Mouse (Mus musculus) liver, adult 2 months (tissue): Measurements from ENCODE around the gene Baz2b. TPM values are rescaled to one million over a fixed set of nuclear protein-coding genes. Genes with fewer than 3 reads are reported as not detected.
"Not testable (repeated sequence)": the region's sequence is repeated elsewhere in the genome, so short reads cannot be mapped to it uniquely, and the experiment has no call there.

Experiments used
- DNase-seq: peaks from one replicate; pipeline ENCODE4 v3.0.0-alpha.2; 2011; ENCODE audit warnings: low read depth, low spot score; ENCODE audit errors: extremely low read depth
- H3K27ac ChIP-seq: fragments of 200-500 bp; replicated peaks from 2 replicates; pipeline ENCODE4 v1.5.1; 2012; ENCODE audit warnings: low read depth, mild to moderate bottlenecking, control low read depth, inconsistent platforms, low read length; ENCODE audit not compliant: insufficient read depth
- H3K27me3 ChIP-seq: fragments of 200-500 bp; 2 replicates; pipeline ENCODE4 v1.6.1; 2012; ENCODE audit warnings: mild to moderate bottlenecking, moderate library complexity, low read length, inconsistent platforms; ENCODE audit not compliant: control insufficient read depth, insufficient read depth
- H3K36me3 ChIP-seq: fragments of 200-500 bp; 2 replicates; pipeline ENCODE4 v1.6.1; 2012; ENCODE audit warnings: low read length, inconsistent platforms; ENCODE audit not compliant: control insufficient read depth, insufficient read depth
- H3K4me1 ChIP-seq: fragments of 200-500 bp; 2 replicates; pipeline ENCODE4 v1.6.1; 2011; ENCODE audit warnings: low read length; ENCODE audit not compliant: control insufficient read depth, insufficient read depth
- H3K4me3 ChIP-seq: fragments of 200-500 bp; 2 replicates; pipeline ENCODE4 v1.5.1; 2011; ENCODE audit warnings: low read depth, mild to moderate bottlenecking, control low read depth, low read length, moderate library complexity; ENCODE audit not compliant: insufficient read depth
- H3K79me2 ChIP-seq: fragments of 200-500 bp; 2 replicates; pipeline ENCODE4 v1.6.1; 2012; ENCODE audit warnings: inconsistent platforms, mild to moderate bottlenecking, low read length, moderate library complexity; ENCODE audit not compliant: control insufficient read depth, insufficient read depth
- H3K9ac ChIP-seq: fragments of 200-500 bp; 2 replicates; pipeline ENCODE4 v1.6.1; 2012; ENCODE audit warnings: low read depth, mild to moderate bottlenecking, control low read depth, inconsistent platforms, low read length
- CTCF ChIP-seq: fragments of 200-500 bp; IDR thresholded peaks from 2 replicates; pipeline ENCODE4 v1.5.1; 2011; ENCODE audit warnings: low read depth, low read length, control low read depth
- POLR2A ChIP-seq: fragments of 200-500 bp; IDR thresholded peaks from 2 replicates; pipeline ENCODE4 v1.6.1; 2011; ENCODE audit warnings: low read length, control low read depth; ENCODE audit not compliant: insufficient read depth; ENCODE audit errors: extremely low read depth
- WGBS: fragments of 180-500 bp; shearing (Covaris S2); methylation state at CpG from one replicate; pipeline ENCODE4 v1.1.7; 2018; 5-methylcytosine and 5-hydroxymethylcytosine counted together
- polyA plus RNA-seq: library from polyadenylated mRNA; depleted of rRNA; stranded (reverse); fragments of >200 nt; gene quantifications from 2 replicates; pipeline ENCODE4 v1.2.3, GENCODE M21; 2012
- total RNA-seq: library from RNA; depleted of rRNA; stranded (reverse); fragments of >200 nt; gene quantifications from 2 replicates; pipeline ENCODE4 v1.2.3, GENCODE M21; 2014

The Baz2b gene
- total and polyA plus RNA-seq, 2 experiments = 4.8 to 23.5 TPM

DNA sequence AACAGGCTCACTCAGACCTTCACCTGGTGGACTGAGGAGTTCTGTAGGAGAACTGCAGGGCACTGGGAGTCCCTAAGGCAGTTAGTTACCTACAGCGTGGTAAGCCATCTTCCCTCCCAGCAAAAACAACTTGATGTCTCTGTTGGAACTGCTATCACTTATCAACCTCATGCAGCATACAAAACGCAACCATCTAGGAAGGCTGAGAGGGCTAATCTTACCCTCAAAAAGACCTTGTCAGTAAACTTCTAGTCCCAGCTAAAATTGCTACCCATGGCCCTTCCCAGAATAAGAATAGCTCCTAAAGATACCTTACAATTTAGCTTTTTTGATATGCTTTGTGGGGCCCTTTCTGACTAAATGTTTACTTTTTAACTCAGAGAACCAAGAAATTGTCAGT lies 67.4 kb downstream of the Baz2b start:
- no peak for TF ChIP-seq POLR2A
- no peak for TF ChIP-seq CTCF
- WGBS = 99% methylated on average over 2 of the region's 2 CpGs
- Histone ChIP-seq H3K79me2 (no peaks in the 10 kb centered on the region), H3K27ac (no peak overlapping the region), H3K9ac (no peak overlapping the region), H3K27me3 (no peaks in the 10 kb centered on the region), H3K4me3 (no peak overlapping the region), H3K36me3 (no peaks in the 10 kb centered on the region), H3K4me1 (no peaks in the 10 kb centered on the region)
- no peak for DNase-seq

DNA sequence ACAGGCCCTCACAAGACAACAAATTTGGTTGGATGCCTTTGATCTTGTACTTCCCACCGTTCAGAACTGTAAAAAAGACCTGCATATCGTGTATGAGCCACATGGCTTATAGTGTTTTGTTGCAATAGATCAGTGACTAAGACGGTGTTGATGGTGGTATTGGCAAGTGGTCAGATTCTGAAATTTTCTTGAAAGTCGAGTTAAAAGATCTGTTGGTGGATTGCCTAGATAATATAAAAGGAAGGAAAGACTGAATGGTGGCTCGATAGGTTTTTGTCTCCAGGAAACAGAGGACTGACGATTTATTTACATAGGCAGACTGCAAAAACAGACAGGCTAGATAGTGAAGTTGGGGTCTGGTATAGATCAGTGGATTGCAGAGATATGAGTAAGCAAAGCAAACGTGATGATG lies 70.9 kb downstream of the Baz2b start:
- H3K4me1 ChIP-seq = no peaks in the 10 kb centered on the region
- H3K79me2 ChIP-seq = no peaks in the 10 kb centered on the region

DNA sequence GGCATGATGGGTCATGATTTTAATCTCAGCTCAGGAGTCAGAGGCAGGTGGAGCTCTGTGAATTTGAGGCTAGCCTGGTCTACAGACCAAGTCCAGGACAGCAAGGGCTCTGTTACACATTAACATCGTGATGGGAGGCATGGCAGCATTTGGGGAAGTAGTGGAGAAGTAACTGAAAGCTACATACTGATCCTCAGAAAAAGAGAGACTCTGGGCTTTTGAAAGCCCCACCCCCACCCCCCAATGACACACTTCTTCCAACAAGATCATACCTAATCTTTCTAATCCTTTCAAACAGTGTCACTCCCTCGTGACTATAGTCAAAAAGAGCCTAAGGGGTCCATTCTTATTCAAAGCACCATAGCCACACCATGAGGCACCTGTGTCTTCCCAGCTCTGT lies 73.8 kb downstream of the Baz2b start:
- no peak overlapping the region for H3K27ac ChIP-seq
- no peak for TF ChIP-seq POLR2A
- TF ChIP-seq CTCF = no peak
- 85% methylated on average over 2 of the region's 2 CpGs for WGBS

More for the DNA sequence above, 70.9 kb downstream of the Baz2b start:
- H3K36me3 ChIP-seq = no peaks in the 10 kb centered on the region
- no peak for DNase-seq
- no peak for TF ChIP-seq CTCF
- no peak for TF ChIP-seq POLR2A
- H3K9ac ChIP-seq = no peak overlapping the region
- WGBS = 45% methylated on average over 7 of the region's 7 CpGs
- H3K27me3 ChIP-seq = no peaks in the 10 kb centered on the region
- no peak overlapping the region for H3K27ac ChIP-seq
- no peak overlapping the region for H3K4me3 ChIP-seq

DNA sequence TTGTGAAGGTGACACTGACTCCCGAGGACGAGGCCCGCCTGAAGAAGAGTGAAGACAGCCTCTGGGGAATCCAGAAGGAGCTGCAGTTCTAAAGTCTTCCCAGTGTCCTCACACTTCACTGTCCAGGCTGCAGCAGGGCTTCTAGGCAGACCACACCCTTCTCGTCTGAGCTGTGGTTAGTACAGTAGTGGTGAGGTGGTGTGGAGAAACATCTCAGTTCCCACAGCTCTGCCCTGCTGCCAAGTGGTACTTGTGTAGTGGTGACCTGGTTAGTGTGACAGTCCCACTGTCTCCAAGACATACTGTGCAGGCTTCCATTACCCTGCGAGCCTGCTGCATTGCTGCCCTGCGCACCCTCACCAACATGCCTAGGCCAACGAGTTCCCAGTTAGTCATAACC lies 74.7 kb downstream of the Baz2b start:
- not testable (repeated sequence) for H3K27me3 ChIP-seq, H3K4me1 ChIP-seq, H3K9ac ChIP-seq, H3K79me2 ChIP-seq, H3K4me3 ChIP-seq, H3K27ac ChIP-seq, H3K36me3 ChIP-seq, DNase-seq
- WGBS = 96% methylated on average over 7 of the region's 7 CpGs

More for the DNA sequence above, 73.8 kb downstream of the Baz2b start:
- no peaks in the 10 kb centered on the region for H3K36me3 ChIP-seq
- H3K4me3 ChIP-seq = no peak overlapping the region
- H3K27me3 ChIP-seq = no peaks in the 10 kb centered on the region
- DNase-seq = no peak
- no peaks in the 10 kb centered on the region for H3K79me2 ChIP-seq
- no peak overlapping the region for H3K9ac ChIP-seq
- H3K4me1 ChIP-seq = no peaks in the 10 kb centered on the region

DNA sequence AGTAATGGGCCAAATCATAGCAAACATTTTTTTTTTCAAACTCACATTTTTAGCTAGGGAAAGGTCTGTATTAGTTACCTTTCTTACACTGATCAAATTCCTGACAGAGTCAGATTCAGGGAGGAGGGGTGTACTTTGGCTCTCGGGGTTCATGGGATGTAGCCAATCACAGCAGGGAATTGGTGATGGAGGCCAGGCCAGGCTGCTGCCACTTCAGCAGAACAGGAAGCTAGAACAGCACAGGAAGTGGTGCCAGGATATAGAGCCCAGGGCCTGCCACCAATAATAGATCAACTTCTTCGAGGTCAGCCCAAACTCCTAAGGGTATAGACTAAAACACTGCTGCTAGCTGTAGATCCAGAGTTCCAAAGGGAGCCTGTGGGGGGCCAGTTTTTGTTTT lies 76.6 kb downstream of the Baz2b start:
- Histone ChIP-seq H3K4me3 (no peak overlapping the region), H3K79me2 (no peaks in the 10 kb centered on the region), H3K9ac (no peak overlapping the region), H3K27me3 (no peaks in the 10 kb centered on the region), H3K27ac (no peak overlapping the region), H3K36me3 (no peaks in the 10 kb centered on the region), H3K4me1 (no peaks in the 10 kb centered on the region)
- TF ChIP-seq POLR2A (no peak), CTCF (no peak)
- 84% methylated on average over 2 of the region's 2 CpGs for WGBS
- DNase-seq = no peak

DNA sequence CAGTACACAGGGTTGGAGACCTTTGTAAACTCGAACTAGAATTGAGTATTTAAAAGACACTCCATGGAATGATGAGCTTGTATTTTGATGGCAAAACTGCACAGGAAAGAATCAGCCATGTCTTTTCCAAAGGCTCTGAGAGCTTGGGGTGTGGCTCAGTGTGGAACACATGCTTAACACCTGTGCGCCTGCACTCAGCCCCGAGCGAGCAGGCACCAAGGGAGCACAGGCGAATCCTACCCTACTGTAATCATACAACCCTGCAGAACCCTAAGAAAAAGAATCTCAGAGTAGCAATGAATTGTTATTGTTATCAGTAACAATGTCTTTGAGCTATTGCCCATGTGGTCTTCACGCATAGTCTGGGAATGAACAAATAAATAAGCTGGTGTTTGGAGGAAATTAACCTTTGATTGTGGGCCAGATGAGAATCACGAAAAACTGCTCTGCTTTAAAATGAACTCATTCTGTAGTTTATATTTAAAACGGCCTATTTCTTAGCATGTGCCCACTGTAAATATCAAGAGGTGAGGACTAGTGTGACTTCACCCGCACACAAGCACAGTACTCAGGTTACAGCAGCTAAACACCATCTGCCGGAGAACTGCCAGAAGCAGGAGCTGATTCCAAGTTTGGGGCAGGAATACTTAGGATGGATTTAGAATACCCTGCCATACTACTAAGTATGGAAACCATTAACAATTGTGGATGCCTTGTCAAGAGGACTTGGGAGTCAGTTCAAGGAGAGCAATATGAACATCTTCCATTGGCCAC lies 77.2 kb downstream of the Baz2b start:
- TF ChIP-seq POLR2A (no peak), CTCF (no peak)
- no peaks in the 10 kb centered on the region for H3K79me2 ChIP-seq
- H3K9ac ChIP-seq = no peak overlapping the region
- no peaks in the 10 kb centered on the region for H3K27me3 ChIP-seq
- no peaks in the 10 kb centered on the region for H3K36me3 ChIP-seq
- DNase-seq = no peak
- no peak overlapping the region for H3K4me3 ChIP-seq
- H3K27ac ChIP-seq = no peak overlapping the region
- WGBS = 89% methylated on average over 10 of the region's 10 CpGs
- no peaks in the 10 kb centered on the region for H3K4me1 ChIP-seq
